In genomic region chr11:32552401-32553090, GRCm38 (mm10) we compare ENCODE assay signal across 9 mouse cellular contexts. TPM values are rescaled to one million over a fixed set of nuclear protein-coding genes. Genes with fewer than 3 reads are reported as not detected.
DNase-seq lines count a peak whose midpoint lies in the region; ATAC-seq and TF ChIP-seq lines count a peak whose summit lies in the region.
"Had no signal": no experiment of that assay in that cellular context is flagged by ENCODE, and none has a peak within 500 bp of the region (broad histone marks: within the 10 kb centered on the region; RNA-seq: fewer than 3 reads in every experiment).

No protein-coding gene starts in this region.

- H3K4me2 ChIP-seq in midbrain, postnatal 0 days (ENCODE audit: low read depth, low read length, poor library complexity, severe bottlenecking): no peak overlapping the region
- no peak overlapping the region for H3K4me2 ChIP-seq in midbrain, embryonic 15.5 days
- no peak overlapping the region for H3K4me2 ChIP-seq in heart, embryonic 14.5 days (ENCODE audit: low read length)
- H3K4me2 ChIP-seq in neural tube, embryonic 13.5 days: no peak overlapping the region

- ATAC-seq in midbrain, postnatal 0 days (ENCODE audit: low FRiP score): peak; percentile 17; the same call in 1 of the 2 replicates
- no peak for ATAC-seq in midbrain, embryonic 15.5 days (replicated peaks)
- peak; percentile 44 for ATAC-seq in heart, embryonic 14.5 days (ENCODE audit: insufficient number of reproducible peaks, insufficient read depth, low FRiP score, low read depth)
- ATAC-seq in neural tube, embryonic 13.5 days (ENCODE audit: low read depth): peak; percentile 26; the same call in 1 of the 2 replicates

- H3K36me3 ChIP-seq in midbrain, postnatal 0 days (ENCODE audit: insufficient read depth, low read length): no peaks in the 10 kb centered on the region
- no peaks in the 10 kb centered on the region for H3K36me3 ChIP-seq in midbrain, embryonic 15.5 days (replicated peaks)
- no peaks in the 10 kb centered on the region for H3K36me3 ChIP-seq in heart, embryonic 14.5 days (ENCODE audit: control insufficient read depth, insufficient read depth, low read length)
- H3K36me3 ChIP-seq in neural tube, embryonic 13.5 days: no peaks in the 10 kb centered on the region

- DNase-seq in midbrain, postnatal 0 days (ENCODE audit: low spot score): peak; percentile 56
- peak; percentile 65 for DNase-seq in kidney, postnatal 14 days
- DNase-seq in ovary, postnatal 36 days (ENCODE audit: low spot score): no peak
- no peak for DNase-seq in frontal cortex, adult 2 months (ENCODE audit: extremely low spot score in 1 of 2, low spot score in 1 of 2)
- no peak for DNase-seq in urinary bladder, adult 18-20 months (ENCODE audit: low spot score in 2 of 2)

- no peak for TF ChIP-seq CTCF in midbrain, postnatal 0 days (IDR thresholded peaks at IDR 0.05)

- WGBS in midbrain, postnatal 0 days: 66% methylated on average over 13 of the region's 13 CpGs
- WGBS in midbrain, embryonic 15.5 days: 74% methylated on average over 13 of the region's 13 CpGs
- 54% methylated on average over 13 of the region's 13 CpGs for WGBS in heart, embryonic 14.5 days
- 67% methylated on average over 13 of the region's 13 CpGs for WGBS in neural tube, embryonic 13.5 days

- no peaks in the 10 kb centered on the region; the same call in 1 of the 2 replicates for H3K4me1 ChIP-seq in midbrain, postnatal 0 days (ENCODE audit: insufficient read depth, low read length)
- peaks cover 15% of the 10 kb centered on the region; the same call in 1 of the 2 replicates for H3K4me1 ChIP-seq in midbrain, embryonic 15.5 days
- peaks cover 36 to 40% of the 10 kb centered on the region in 2 experiments for H3K4me1 ChIP-seq in heart, embryonic 14.5 days (ENCODE audit: control insufficient read depth in 2 of 2, insufficient read depth in 2 of 2, low read length in 2 of 2)
- H3K4me1 ChIP-seq in neural tube, embryonic 13.5 days (replicated peaks): peaks cover 51% of the 10 kb centered on the region

- no peak overlapping the region for H3K4me3 ChIP-seq in midbrain, postnatal 0 days (ENCODE audit: low read depth, low read length)
- no peak overlapping the region for H3K4me3 ChIP-seq in midbrain, embryonic 15.5 days
- no peak overlapping the region for H3K4me3 ChIP-seq in heart, embryonic 14.5 days (ENCODE audit: control insufficient read depth in 1 of 2, insufficient read depth in 1 of 2, low read depth in 1 of 2, low read length in 2 of 2)
- H3K4me3 ChIP-seq in neural tube, embryonic 13.5 days: no peak overlapping the region

- no peaks in the 10 kb centered on the region for H3K27me3 ChIP-seq in midbrain, postnatal 0 days (ENCODE audit: insufficient read depth, low read length)
- H3K27me3 ChIP-seq in midbrain, embryonic 15.5 days (replicated peaks): no peaks in the 10 kb centered on the region
- H3K27me3 ChIP-seq in heart, embryonic 14.5 days (ENCODE audit: control insufficient read depth, insufficient read depth, low read length): no peaks in the 10 kb centered on the region
- H3K27me3 ChIP-seq in neural tube, embryonic 13.5 days: no peaks in the 10 kb centered on the region

- H3K27ac ChIP-seq in midbrain, postnatal 0 days (ENCODE audit: low read depth, low read length): no peak overlapping the region
- no peak overlapping the region for H3K27ac ChIP-seq in midbrain, embryonic 15.5 days
- peak overlapping the region; percentile 20 to 62 for H3K27ac ChIP-seq in heart, embryonic 14.5 days (replicated peaks in 1 of 2; ENCODE audit: control insufficient read depth in 1 of 2, insufficient read depth in 1 of 2, low read depth in 2 of 2, low read length in 2 of 2)
- H3K27ac ChIP-seq in neural tube, embryonic 13.5 days (replicated peaks): peak overlapping the region; percentile 70

- H3K9ac ChIP-seq in midbrain, postnatal 0 days (replicated peaks; ENCODE audit: low read length, poor library complexity, severe bottlenecking): no peak overlapping the region
- H3K9ac ChIP-seq in midbrain, embryonic 15.5 days: no peak overlapping the region
- no peak overlapping the region for H3K9ac ChIP-seq in heart, embryonic 14.5 days (ENCODE audit: low read length)
- peak overlapping the region; percentile 23; the same call in 1 of the 2 replicates for H3K9ac ChIP-seq in neural tube, embryonic 13.5 days

- no peaks in the 10 kb centered on the region for H3K9me3 ChIP-seq in midbrain, postnatal 0 days (ENCODE audit: low read length)
- H3K9me3 ChIP-seq in midbrain, embryonic 15.5 days: no peaks in the 10 kb centered on the region
- no peaks in the 10 kb centered on the region for H3K9me3 ChIP-seq in heart, embryonic 14.5 days (ENCODE audit: control insufficient read depth, low read length)
- no peaks in the 10 kb centered on the region for H3K9me3 ChIP-seq in neural tube, embryonic 13.5 days

RNA-seq across cellular contexts. Expression of gene Stk10, which starts 19.4 kb away (rescaled TPM):
- 4.7 and 9.4 TPM in 2 replicates for total RNA-seq in midbrain, postnatal 0 days (2014; rRNA removed)
- 0.87 and 0.99 TPM in 2 replicates for polyA plus RNA-seq in midbrain, postnatal 0 days (2015; fragmentation: Nextera tagmentation; extraction: Ambion mirVana)
- 2.0 and 2.3 TPM in 2 replicates for polyA plus RNA-seq in midbrain, embryonic 15.5 days (2015; fragmentation: Nextera tagmentation; extraction: Ambion mirVana)
- 1.6 and 2.2 TPM in 2 replicates for polyA plus RNA-seq in heart, embryonic 14.5 days (2014; fragmentation: Nextera tagmentation; extraction: Ambion mirVana)
- polyA plus RNA-seq in neural tube, embryonic 13.5 days (2015; fragmentation: Nextera tagmentation; extraction: Ambion mirVana): 2.5 and 2.6 TPM in 2 replicates
- polyA plus RNA-seq in frontal cortex, adult 2 months (2012; rRNA removed): 4.2 and 4.6 TPM in 2 replicates

RNA-seq across cellular contexts. Expression of gene Efcab9, which starts 20.7 kb away (rescaled TPM):
- total RNA-seq in midbrain, postnatal 0 days (2014; rRNA removed): not detected in 2 replicates
- polyA plus RNA-seq in midbrain, postnatal 0 days (2015; fragmentation: Nextera tagmentation; extraction: Ambion mirVana): not detected in 2 replicates
- polyA plus RNA-seq in midbrain, embryonic 15.5 days (2015; fragmentation: Nextera tagmentation; extraction: Ambion mirVana): 0.46 TPM in 1 of 2 replicates, not detected in the other
- 0.35 TPM in 1 of 2 replicates, not detected in the other for polyA plus RNA-seq in heart, embryonic 14.5 days (2014; fragmentation: Nextera tagmentation; extraction: Ambion mirVana)
- polyA plus RNA-seq in neural tube, embryonic 13.5 days (2015; fragmentation: Nextera tagmentation; extraction: Ambion mirVana): 0.36 TPM in 1 of 2 replicates, not detected in the other
- 0.34 and 0.64 TPM in 2 replicates for polyA plus RNA-seq in frontal cortex, adult 2 months (2012; rRNA removed)
- polyA plus RNA-seq: large intestine, adult 2 months had no signal

Comparison
In these comparisons a context has a peak if more than half of its experiments do, and no peak if none do; other contexts are left out.
1. DNase-seq: peak in midbrain, postnatal 0 days (single experiment) and kidney, postnatal 14 days (single experiment); none in ovary, postnatal 36 days (single experiment), frontal cortex, adult 2 months (0 of 2) and urinary bladder, adult 18-20 months (0 of 2).
2. H3K27ac ChIP-seq: peak in heart, embryonic 14.5 days (2 of 2) and neural tube, embryonic 13.5 days (single experiment); none in midbrain, postnatal 0 days (single experiment) and midbrain, embryonic 15.5 days (single experiment).